Mouse (Mus musculus) G1E (cell line): ENCODE results near the gene Cdk17. TPM values are rescaled to one million over a fixed set of nuclear protein-coding genes. Genes with fewer than 3 reads are reported as not detected.

ENCODE experiments used
- ATAC-seq: 2 replicates; pipeline ENCODE4 v1.8.0; 2016; ENCODE audit warnings: mild to moderate bottlenecking; ENCODE audit not compliant: insufficient number of reproducible peaks, poor library complexity, low FRiP score, severe bottlenecking; ENCODE audit errors: extremely low read depth
- DNase-seq: peaks from one replicate; pipeline ENCODE4 v3.0.0; 2012; ENCODE audit warnings: low spot score
- H3K27me3 ChIP-seq: 2 replicates; pipeline ENCODE4 v1.6.1; 2012; ENCODE audit warnings: mild to moderate bottlenecking, low read length, inconsistent platforms; ENCODE audit not compliant: insufficient read depth
- H3K36me3 ChIP-seq: replicated peaks from 2 replicates; pipeline ENCODE3; 2012; ENCODE audit warnings: mild to moderate bottlenecking, inconsistent platforms
- H3K4me1 ChIP-seq: 2 replicates; pipeline ENCODE4 v1.6.1; 2012; ENCODE audit warnings: low read depth, low read length, inconsistent platforms, mixed read lengths; ENCODE audit not compliant: insufficient read depth
- H3K4me3 ChIP-seq: 2 replicates; pipeline ENCODE4 v1.5.1; 2012; ENCODE audit warnings: low read depth, mild to moderate bottlenecking, inconsistent platforms, low read length, moderate library complexity, mixed read lengths
- H3K9me3 ChIP-seq: replicated peaks from 2 replicates; pipeline ENCODE4 v1.6.1; 2012; ENCODE audit warnings: inconsistent platforms
- CTCF ChIP-seq: IDR thresholded peaks from 2 replicates; pipeline ENCODE4 v1.5.1; 2012; ENCODE audit warnings: low read depth, low read length, inconsistent platforms, mixed read lengths
- GATA1 ChIP-seq: IDR thresholded peaks from 2 replicates; pipeline ENCODE4 v1.6.1; 2012; ENCODE audit warnings: borderline replicate concordance, low read length, inconsistent platforms, mixed read lengths
- GATA2 ChIP-seq: IDR thresholded peaks from 2 replicates; pipeline ENCODE4 v1.6.1; 2012; ENCODE audit warnings: low read depth, low read length, inconsistent platforms, borderline replicate concordance
- POLR2AphosphoS5 ChIP-seq: IDR thresholded peaks from 2 replicates; pipeline ENCODE4 v1.6.1; 2012; ENCODE audit warnings: low read depth, low read length, inconsistent platforms; ENCODE audit not compliant: insufficient replicate concordance
- TAL1 ChIP-seq: conservative IDR thresholded peaks from 2 replicates; pipeline ENCODE4 v1.6.1; 2012; ENCODE audit warnings: low read depth, low read length, inconsistent platforms, mixed read lengths
- polyA plus RNA-seq: library from polyadenylated mRNA; stranded (reverse); fragments of >175 nt; gene quantifications from 2 replicates; pipeline ENCODE4 v1.2.3, GENCODE M21; 2012
- total RNA-seq, 2 experiments: library from RNA; stranded (forward) in 1 of 2; stranded (reverse) in 1 of 2; fragments of 200-1000 nt in 1 of 2; fragments of >200 nt in 1 of 2; fragmentation: Nextera tagmentation in 1 of 2; gene quantifications; 2 replicates each; pipeline ENCODE4 v1.2.3; 2014 to 2017

Gene Cdk17
- total and polyA plus RNA-seq, 3 experiments = 6.5 to 123 (median 95.6) TPM

DNA sequence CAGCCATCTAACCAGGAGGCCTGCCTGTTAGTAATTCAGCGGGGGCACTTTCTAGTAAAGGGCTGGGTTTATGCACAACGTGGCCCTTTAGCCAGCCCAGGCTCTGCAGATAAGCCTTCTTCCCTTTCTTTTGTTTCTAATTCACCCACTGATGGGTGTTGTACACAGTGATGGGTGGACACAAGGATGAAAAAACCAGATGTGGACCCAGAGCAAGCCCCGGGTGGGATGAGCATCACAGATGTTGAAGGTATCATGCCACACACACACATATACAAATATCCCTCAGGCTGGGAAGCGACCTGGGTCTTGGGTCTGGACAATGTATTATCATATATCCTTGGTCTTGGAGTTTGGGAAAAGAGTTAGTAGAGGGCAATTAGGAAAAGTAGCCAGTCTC lies 142.6 kb downstream of the Cdk17 start:
- no peaks in the 10 kb centered on the region for H3K4me1 ChIP-seq
- H3K36me3 ChIP-seq = no peaks in the 10 kb centered on the region
- TF ChIP-seq CTCF = no peak
- no peak for TF ChIP-seq TAL1
- TF ChIP-seq POLR2AphosphoS5 = no peak
- no peak for TF ChIP-seq GATA1
- no peak for TF ChIP-seq GATA2
- H3K9me3 ChIP-seq = no peaks in the 10 kb centered on the region
- ATAC-seq = no peak
- H3K4me3 ChIP-seq = no peak overlapping the region
- H3K27me3 ChIP-seq = peaks cover 47% of the 10 kb centered on the region
- DNase-seq = no peak

DNA sequence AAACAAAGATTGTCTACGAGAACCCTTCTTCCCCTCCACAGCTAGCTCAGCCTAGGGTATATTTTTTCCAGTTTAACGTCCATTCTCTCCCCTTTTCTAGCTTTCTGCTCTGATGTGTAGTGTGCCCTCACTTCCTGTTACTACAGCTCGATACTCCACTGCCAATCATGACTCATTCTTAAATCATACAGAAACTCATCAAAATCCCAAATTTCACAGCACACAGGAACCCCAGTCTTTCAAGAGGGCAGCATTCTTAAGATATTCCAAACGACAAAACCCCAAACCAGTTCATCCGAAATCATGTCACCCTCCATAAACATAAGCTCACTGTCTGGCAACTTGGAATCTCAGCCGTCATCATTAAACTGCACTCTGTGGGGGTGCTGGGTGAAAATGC lies 145.3 kb downstream of the Cdk17 start:
- H3K4me1 ChIP-seq = no peaks in the 10 kb centered on the region
- DNase-seq (no peak), ATAC-seq (no peak)
- no peak for TF ChIP-seq GATA2
- no peak for TF ChIP-seq CTCF
- no peak for TF ChIP-seq TAL1
- TF ChIP-seq POLR2AphosphoS5 = no peak
- TF ChIP-seq GATA1 = no peak
- H3K27me3 ChIP-seq = peaks cover 43% of the 10 kb centered on the region
- H3K4me3 ChIP-seq = no peak overlapping the region
- no peaks in the 10 kb centered on the region for H3K36me3 ChIP-seq
- H3K9me3 ChIP-seq = no peaks in the 10 kb centered on the region

DNA sequence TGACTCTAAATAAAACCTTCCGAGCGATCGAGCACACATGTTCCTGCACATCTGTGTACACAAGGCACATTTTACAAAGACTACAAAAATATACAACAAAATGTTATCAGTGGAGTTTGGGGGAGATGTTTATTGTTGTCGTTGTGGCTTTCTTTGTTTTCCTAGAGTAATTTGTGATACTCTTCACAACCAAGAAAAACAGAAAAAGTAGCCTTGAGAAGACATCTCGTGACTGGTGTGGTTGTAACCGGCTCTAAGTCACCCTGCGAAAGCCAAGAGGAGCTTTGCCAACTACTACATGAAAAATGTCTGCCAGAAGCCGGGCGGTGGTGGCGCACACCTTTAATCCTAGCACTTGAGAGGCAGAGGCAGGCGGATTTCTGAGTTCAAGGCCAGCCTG lies 145.7 kb downstream of the Cdk17 start:
- peaks cover 42% of the 10 kb centered on the region for H3K27me3 ChIP-seq
- DNase-seq = no peak
- TF ChIP-seq GATA1 = no peak

DNA sequence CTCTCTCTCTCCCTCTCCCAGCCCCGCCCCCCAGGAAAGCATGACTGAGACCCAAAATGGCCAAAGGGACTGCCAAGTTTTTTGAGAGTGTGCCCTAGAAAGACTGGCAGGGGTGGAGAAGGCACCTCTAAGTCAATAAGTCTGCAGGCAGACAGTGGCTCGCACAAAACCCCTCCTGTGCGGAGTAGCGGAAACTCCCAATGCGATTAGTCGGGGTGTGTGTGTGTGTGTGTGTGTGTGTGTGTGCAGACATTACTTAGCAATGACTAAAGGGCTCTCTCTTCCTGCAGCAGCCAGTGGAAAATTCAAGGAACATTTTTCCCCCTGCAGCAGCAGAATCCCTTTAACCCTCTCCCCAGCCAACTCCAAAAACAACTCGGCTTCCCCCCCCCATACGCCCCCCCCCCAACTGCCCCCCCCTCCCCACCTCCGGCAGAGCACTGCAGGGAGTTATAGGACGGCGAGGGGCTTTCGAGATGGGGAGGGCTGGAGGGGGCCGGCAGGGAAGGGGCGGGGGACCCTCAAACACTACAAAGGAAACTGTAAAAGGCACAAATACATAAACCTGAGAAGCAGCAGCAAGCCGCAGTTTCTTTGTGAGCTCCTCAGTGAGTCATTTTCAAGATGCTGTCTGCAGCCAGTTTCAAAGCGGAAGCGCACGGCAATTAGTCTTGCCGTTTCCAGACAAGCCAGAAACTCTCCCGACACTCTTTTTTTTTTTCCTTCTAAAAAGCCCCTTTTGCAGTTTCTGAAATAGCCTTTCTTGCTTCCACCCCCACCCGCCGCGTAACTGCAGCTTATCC lies 148.7 kb downstream of the Cdk17 start:
- Histone ChIP-seq H3K27me3 (peaks cover 30% of the 10 kb centered on the region), H3K9me3 (no peaks in the 10 kb centered on the region), H3K4me3 (no peak overlapping the region), H3K4me1 (no peaks in the 10 kb centered on the region), H3K36me3 (no peaks in the 10 kb centered on the region)
- no peak for DNase-seq
- TF ChIP-seq GATA1 = no peak
- no peak for TF ChIP-seq CTCF
- TF ChIP-seq POLR2AphosphoS5 = no peak
- TF ChIP-seq GATA2 = no peak
- no peak for TF ChIP-seq TAL1
- ATAC-seq = no peak

More for the DNA sequence above, 145.7 kb downstream of the Cdk17 start:
- no peaks in the 10 kb centered on the region for H3K4me1 ChIP-seq
- H3K4me3 ChIP-seq = no peak overlapping the region
- H3K36me3 ChIP-seq = no peaks in the 10 kb centered on the region
- no peaks in the 10 kb centered on the region for H3K9me3 ChIP-seq
- ATAC-seq = no peak

DNA sequence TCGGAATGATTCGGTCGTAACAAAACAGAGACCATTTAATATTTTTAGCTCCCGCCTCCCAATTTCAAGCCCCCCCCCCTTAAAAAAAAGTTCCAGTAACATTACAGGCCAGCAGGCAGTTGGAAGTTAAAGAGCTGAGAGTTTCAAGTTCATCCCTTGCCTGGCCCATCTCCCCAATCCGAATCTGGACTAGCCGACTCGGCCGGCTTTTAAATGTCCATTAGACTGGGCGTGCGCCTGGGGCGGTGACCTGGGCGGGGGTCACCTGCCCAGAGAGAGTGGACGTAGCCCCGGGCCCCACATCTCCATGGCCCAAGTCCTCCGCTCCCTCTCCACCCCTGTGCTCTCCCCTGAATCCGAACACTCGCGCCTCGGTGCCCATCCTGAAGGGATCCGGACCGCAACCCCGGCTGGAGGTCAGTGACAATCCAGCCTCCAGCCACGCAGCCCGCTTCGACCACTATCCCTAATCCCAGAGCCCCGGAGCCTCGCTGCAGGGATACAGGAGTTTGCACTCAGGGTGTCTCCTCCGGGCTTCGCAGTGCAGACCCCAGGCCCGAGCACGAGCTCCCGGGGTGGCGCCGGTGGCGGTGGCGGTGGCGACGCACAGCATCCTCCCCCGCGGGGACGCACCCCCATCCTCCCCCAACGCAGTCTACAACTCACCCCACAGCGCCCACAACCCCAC lies 149.4 kb downstream of the Cdk17 start:
- H3K4me3 ChIP-seq = no peak overlapping the region
- H3K4me1 ChIP-seq = no peaks in the 10 kb centered on the region
- ATAC-seq (no peak), DNase-seq (no peak)
- TF ChIP-seq TAL1 = no peak
- TF ChIP-seq CTCF = no peak
- no peak for TF ChIP-seq GATA1
- no peak for TF ChIP-seq GATA2
- TF ChIP-seq POLR2AphosphoS5 = no peak
- no peaks in the 10 kb centered on the region for H3K9me3 ChIP-seq
- no peaks in the 10 kb centered on the region for H3K36me3 ChIP-seq
- H3K27me3 ChIP-seq = peaks cover 30% of the 10 kb centered on the region

DNA sequence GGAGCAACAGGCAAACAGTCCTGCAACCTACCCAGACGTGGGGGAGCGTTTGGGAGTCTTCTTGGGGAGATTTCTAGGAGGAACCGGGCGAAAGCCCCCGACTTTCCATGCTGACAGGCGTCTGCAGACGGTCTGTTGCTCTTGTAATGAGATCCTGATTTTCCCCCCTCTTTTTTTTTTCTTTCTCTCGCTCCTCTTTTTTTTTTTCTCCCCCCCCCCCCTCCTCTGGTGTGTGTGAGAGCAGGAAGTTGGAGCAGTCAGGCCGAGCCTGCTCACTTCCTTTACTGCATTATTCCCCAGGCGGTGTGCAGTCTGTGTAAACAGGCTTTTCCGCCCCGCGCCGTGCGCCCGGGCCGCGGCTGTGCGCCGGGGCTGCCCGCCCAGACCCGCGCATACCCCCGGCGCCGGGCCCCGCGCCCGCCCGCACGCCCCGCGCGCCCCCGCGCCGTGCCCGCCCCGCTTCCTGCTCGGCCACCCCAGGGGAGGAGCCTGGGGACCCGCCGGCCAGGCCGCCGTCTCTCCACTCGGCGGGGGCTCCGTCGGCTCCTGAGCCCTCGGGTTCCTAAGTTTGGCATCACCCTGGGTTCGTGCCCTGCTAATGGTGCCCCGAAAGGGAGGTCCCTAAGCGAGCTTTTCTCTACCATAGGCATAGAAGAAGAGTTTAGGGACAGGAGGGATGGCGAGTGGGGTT lies 150.2 kb downstream of the Cdk17 start, which contains the start of gene Elk3:
TSS of gene Elk3 (minus strand) at position 415 of the 691 bp plus-strand sequence.
- H3K27me3 ChIP-seq = peaks cover 28% of the 10 kb centered on the region
- no peak for TF ChIP-seq CTCF
- no peak for TF ChIP-seq GATA2
- TF ChIP-seq POLR2AphosphoS5 = no peak
- no peak for TF ChIP-seq TAL1

More for the DNA sequence above, 150.2 kb downstream of the Cdk17 start, which contains the start of gene Elk3:
- Histone ChIP-seq H3K9me3 (no peaks in the 10 kb centered on the region), H3K4me1 (no peaks in the 10 kb centered on the region), H3K4me3 (no peak within 1 kb of the TSS; the same call in 1 of the 2 replicates), H3K36me3 (no peaks in the 10 kb centered on the region)
- DNase-seq (no peak), ATAC-seq (no peak)
